Mouse (Mus musculus) liver, embryonic 14.5 days (tissue): ENCODE measurements around the gene Fars2.

Experiments used
- CTCF ChIP-seq: IDR thresholded peaks from 2 replicates; pipeline ENCODE4 v1.5.1; 2016; ENCODE audit warnings: antibody characterized with exemption, low read depth, control low read depth
- EP300 ChIP-seq: IDR thresholded peaks from 2 replicates; pipeline ENCODE4 v1.6.1; 2016; ENCODE audit warnings: antibody characterized with exemption, low read depth

DNA sequence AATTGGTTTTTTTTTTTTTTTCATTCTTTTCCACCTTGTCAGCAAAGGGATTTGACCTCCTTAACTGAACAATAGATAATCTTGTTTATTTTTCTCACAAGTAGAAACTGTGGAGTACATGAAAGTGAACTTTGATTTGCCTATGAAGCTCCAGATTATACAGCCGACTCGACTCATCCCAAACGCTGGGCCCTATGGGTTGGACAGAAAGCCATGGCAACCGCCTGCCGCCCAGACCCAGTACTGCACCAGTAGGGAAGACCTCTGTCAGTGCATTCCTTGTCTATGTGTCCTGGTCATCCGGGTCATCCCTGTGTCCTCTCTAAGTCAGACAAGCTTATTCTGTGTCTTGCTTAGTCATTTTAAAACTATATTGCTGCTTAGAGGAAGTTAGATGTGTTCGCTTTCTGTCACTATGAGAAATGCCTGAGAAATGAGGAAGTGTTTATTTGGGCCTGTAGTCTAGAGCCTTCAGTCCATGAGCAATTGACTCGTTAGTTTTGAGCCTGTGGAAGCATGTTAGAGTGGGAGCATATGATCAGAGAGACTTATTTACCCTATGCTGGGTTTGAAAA is 416.8 kb downstream of the Fars2 start:
- TF ChIP-seq EP300 (no peak), CTCF (no peak)
